Mouse (Mus musculus) gastrocnemius, adult 8-10 months (tissue): ENCODE measurements around the gene Mdm2. TPM values are rescaled to one million over a fixed set of nuclear protein-coding genes. Genes with fewer than 3 reads are reported as not detected.
"Not testable (repeated sequence)": the region's sequence is repeated elsewhere in the genome, so short reads cannot be mapped to it uniquely, and the experiment has no call there.

ENCODE experiments used
- DNase-seq, 2 experiments: peaks; one replicate each; pipeline ENCODE4 v3.0.0; 2022; ENCODE audit warnings: low spot score in 2 of 2
- total RNA-seq, 4 experiments: library from RNA; stranded (reverse); gene quantifications; 2 replicates each; pipeline ENCODE4 v1.2.4; 2022

The Mdm2 gene
- total RNA-seq, 4 experiments from 2014 or later = 44.3 to 55.1 (median 51.2) TPM

DNA sequence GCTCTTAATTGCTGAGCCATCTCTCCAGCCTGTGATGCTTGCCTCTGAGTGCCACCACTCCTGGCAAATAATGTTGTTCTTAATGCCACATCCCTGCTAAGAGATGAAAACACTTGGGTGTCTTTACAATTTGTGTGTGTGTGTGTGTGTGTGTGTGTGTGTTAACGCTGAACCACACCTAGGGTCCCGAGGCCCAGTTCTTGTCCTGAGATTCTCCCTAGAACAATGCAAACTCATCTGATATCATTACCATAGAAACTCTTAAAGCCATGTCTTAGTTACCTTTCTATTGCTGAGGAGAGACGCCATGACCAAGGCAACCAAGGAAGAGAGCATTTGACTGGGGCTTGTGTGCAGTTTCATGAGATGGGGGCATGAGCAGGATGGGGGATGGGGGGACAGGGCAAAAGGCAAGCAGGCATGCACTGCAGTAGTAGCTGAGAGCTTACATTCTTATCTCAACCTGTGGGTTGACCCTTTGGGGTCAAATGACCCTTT is 3.5 kb upstream of the Mdm2 start:
- DNase-seq = no peak

GRCm38 (mm10) chr10:117713466-117713865 is 2.9 kb upstream of the Mdm2 start:
- no peak for DNase-seq

GRCm38 (mm10) chr10:117712871-117713270 is 2.3 kb upstream of the Mdm2 start:
- DNase-seq = no peak

DNA sequence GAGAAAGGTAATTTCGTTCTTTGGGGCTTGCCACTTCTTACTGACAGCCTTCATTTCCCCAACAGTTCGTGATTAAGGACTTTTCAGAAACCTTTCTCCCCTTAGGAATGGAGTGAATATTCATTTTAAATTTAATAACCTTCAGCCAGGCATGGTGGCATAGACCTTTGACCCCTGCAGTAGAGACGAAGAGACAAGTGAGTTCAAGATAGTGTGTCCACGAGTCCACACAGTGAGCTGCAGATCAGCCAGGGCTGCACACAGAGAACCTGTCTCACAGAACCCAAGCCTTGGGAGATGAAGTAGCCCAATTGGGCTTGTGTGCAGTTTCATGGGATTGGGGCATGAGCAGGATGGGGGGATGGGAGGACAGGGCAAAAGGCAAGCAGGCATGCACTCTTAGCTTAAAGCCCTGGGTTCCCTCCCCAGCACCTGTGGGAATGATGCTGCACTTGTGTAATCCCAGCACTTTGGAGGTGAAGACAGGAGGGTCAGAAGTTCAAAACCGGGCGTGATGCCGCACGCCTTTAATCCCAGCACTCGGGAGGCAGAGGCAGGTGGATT is 1.7 kb upstream of the Mdm2 start:
- no peak for DNase-seq

DNA sequence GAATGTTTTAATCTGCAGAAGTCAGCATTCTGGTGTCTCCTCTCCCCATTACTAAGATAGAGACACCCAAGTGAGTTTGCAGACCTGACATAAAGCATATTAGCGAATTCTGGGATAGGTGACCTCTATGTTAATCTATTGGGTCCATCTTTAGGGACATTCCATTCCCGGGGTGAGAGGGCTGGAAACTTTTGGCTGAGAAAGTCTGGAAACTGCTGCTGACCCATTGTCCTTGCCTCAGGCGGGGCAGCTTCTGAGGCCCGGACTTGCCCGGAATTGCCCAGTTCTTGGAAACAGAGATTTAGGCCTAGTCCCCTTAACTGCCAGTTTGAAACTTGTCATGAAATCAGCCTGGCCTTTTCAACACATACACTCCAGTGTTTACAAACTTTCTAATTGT is 850 bp upstream of the Mdm2 start:
- no peak for DNase-seq

DNA sequence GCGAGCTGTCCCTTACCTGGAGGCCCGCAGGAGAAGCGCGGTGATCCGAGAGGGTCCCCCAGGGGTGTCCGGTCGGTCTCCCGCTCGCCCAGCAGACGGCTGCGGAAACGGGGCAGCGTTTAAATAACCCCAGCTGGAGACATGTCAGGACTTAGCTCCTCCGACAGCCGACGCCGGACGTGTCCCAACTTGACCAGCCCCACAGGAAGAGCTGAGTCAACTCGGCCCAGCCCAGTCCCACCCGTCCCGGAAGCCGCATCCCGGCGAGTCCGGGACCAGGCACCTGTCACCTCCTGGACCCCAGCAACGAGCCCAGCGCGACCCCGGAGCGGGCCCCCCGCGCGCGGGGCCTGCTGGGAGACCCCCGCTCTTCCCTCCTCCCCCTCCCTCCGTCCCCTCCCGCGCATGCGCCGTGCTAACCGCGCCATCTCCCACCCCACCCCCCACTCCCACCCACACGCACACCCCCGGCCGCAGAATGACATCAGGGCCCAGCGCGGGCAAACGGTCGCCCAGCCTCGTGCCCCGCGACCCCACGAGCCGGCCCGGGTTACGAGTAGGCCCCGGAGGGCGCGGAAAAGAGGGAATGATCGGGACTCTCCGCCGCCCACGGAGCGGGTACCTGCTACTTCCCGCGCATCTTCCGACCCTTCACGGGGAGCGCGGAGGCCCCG is 491 bp downstream of the Mdm2 start:
- DNase-seq = peak; percentile 63 to 72

GRCm38 (mm10) chr10:117709326-117709830 is 1.2 kb downstream of the Mdm2 start:
- DNase-seq = no peak

DNA sequence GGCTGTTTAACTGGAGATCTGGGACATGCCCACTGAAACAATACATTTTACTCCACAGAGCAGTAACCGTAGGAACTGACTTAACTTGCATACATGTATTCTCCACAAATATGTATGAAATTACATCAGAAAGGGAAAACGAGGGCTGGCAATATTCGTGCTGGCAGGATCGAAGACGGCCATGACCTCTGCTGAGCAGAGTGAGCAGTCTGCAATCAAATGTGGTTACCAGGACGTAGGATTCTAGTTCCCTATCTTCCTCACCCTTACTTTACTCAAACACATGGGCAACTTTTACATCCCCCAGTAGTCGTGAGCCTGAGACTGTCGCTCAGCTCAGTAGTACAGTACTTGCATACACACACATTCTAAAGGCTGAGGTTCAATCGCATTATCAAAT is 1.7 kb downstream of the Mdm2 start:
- no peak for DNase-seq

DNA sequence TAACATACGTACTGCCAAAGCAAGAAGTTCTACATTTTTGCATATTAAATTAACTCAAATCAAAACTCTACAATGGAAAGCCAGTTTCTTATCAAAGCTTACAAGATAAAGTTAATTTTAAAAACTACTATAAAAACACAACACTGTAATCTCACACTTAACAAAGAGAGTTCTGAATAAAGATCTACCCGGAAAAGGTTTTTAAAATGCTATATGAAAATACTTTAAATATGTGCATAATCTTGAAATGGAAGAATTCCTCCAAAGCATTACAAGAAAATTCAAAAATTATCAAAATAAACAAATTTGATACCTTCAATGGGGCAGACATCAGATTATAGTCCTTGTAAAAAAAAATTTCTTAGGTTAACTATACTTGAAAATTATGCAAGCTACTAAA is 2.2 kb downstream of the Mdm2 start:
- no peak for DNase-seq

GRCm38 (mm10) chr10:117707114-117707838 is 3.3 kb downstream of the Mdm2 start:
- no peak for DNase-seq

- no peak for DNase-seq
Measured at GRCm38 (mm10) chr10:117706440-117706839, 4.1 kb downstream of the Mdm2 start.

GRCm38 (mm10) chr10:117705806-117706205 is 4.8 kb downstream of the Mdm2 start:
- DNase-seq = no peak

GRCm38 (mm10) chr10:117704964-117705335 is 5.6 kb downstream of the Mdm2 start:
- no peak for DNase-seq

GRCm38 (mm10) chr10:117704314-117704963 is 6.1 kb downstream of the Mdm2 start:
- DNase-seq = not testable (repeated sequence)

DNA sequence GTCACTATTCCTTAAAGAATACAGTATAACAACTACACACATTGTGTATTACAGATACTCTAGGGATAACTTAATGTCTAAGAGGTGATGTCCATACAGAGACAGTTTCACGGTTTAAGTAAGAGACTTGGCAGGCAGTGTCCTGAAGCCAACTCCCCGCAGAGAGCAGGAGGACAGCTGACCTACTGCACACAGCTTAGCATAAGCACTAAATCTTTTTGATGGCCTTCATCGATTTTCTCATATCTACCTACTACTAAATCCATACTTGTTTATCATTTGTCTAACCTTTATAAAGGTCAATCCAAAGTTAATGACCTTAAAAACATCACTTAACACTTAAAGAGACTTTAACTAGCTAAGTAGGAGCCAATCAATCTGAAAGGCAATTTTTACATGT is 7.1 kb downstream of the Mdm2 start:
- DNase-seq = no peak

GRCm38 (mm10) chr10:117702024-117702833 is 8.3 kb downstream of the Mdm2 start:
- no peak for DNase-seq

DNA sequence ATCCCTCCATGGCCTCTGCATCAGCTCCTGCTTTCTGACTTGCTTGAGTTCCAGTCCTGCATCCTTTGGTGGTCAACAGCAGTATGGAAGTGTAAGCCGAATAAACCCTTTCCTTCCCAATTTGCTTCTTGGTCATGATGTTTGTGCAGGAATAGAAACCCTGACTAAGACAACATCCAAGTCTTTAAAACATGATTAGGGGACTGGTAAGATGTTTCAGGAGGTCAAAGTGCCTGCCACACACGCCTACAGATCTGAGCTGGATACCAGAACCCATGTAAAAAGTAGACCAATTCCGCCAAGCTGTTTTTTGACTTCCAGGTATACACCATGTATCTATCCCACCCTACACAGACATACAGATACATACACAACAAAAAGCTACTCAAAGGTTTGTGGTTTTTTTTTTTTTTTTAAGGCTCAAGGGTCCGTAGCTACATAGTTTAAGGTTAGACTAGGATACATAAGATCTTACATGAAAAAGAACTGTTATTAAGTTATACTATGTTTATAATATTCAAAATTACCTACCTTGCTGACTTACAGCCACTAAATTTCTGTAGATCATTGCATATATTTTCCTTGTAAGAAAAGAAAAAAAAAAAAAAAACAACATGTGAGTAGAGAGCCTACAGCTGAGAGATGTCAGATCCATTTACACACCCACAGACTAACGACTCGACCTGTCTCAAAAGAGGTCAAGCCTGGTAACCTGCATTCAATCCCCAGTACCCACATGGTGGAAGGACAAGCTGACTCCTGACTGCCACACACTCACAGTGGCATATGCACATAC is 9.3 kb downstream of the Mdm2 start:
- no peak for DNase-seq

- no peak for DNase-seq
Measured at GRCm38 (mm10) chr10:117700450-117700849, 10.1 kb downstream of the Mdm2 start.

- no peak for DNase-seq
Measured at GRCm38 (mm10) chr10:117699914-117700313, 10.6 kb downstream of the Mdm2 start.
